ENCODE assay signal across 15 mouse cellular contexts in the genomic region with DNA sequence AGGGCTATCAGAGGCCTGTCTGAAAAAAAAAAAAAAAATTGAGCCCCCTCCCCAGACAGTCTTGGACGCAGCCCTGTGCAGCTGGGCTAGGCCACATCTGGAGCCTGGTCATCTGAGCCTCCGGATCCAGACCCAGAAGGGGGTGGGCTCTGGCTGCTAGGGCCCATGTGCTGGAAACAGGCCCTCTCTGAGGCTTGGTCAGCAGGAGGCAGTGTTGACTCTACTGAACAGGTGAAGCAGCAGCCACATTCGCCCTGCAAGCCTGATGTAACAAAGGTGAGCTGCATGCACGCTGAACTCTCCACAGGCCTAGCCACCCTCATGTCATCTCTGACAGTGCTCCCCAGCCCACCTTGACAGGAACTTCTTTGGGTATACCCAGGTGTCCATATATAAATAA. TPM values are rescaled to one million over a fixed set of nuclear protein-coding genes. Genes with fewer than 3 reads are reported as not detected.
A peak's percentile ranks its signal among the peaks of the same experiment; 100 is the strongest.
DNase-seq lines count a peak whose midpoint lies in the region; ATAC-seq and TF ChIP-seq lines count a peak whose summit lies in the region.
"Had no signal": no experiment of that assay in that cellular context is flagged by ENCODE, and none has a peak within 500 bp of the region (broad histone marks: within the 10 kb centered on the region; RNA-seq: fewer than 3 reads in every experiment).

No protein-coding gene starts in this region.

- ATAC-seq in kidney, postnatal 0 days (replicated peaks; ENCODE audit: low FRiP score, low read depth) = no peak
- no peak for ATAC-seq in kidney, embryonic 16.5 days (ENCODE audit: low FRiP score, low TSS enrichment)
- no peak for ATAC-seq in cerebellum, adult (ENCODE audit: insufficient number of reproducible peaks, low FRiP score, low TSS enrichment)

- 56% methylated on average over 4 of the region's 4 CpGs for WGBS in kidney, postnatal 0 days
- 64% methylated on average over 4 of the region's 4 CpGs for WGBS in kidney, embryonic 16.5 days

- H3K4me3 ChIP-seq in kidney, postnatal 0 days (replicated peaks; ENCODE audit: low read depth, low read length) = no peak overlapping the region
- no peak overlapping the region for H3K4me3 ChIP-seq in kidney, embryonic 16.5 days (ENCODE audit: low read length)
- H3K4me3 ChIP-seq in cortical plate, adult 2 months (ENCODE audit: insufficient read depth, low read length) = no peak overlapping the region
- H3K4me3 ChIP-seq: forebrain, embryonic 12.5 days; hindbrain, embryonic 12.5 days; midbrain, embryonic 10.5 days; neural tube, embryonic 13.5 days; stomach, embryonic 15.5 days had no signal

- no peak for TF ChIP-seq POLR2A in cortical plate, adult 2 months (IDR thresholded peaks at IDR 0.05; ENCODE audit: extremely low read depth, insufficient read depth, low read length)

- H3K4me1 ChIP-seq in kidney, postnatal 0 days (replicated peaks; ENCODE audit: insufficient read depth, low read length) = peaks cover 5% of the 10 kb centered on the region
- H3K4me1 ChIP-seq in kidney, embryonic 16.5 days (ENCODE audit: insufficient read depth, low read length) = peaks cover 11% of the 10 kb centered on the region
- H3K4me1 ChIP-seq in cortical plate, adult 2 months (ENCODE audit: control insufficient read depth, insufficient read depth, low read length) = peaks cover 7% of the 10 kb centered on the region

- no peak overlapping the region for H3K4me2 ChIP-seq in kidney, postnatal 0 days (ENCODE audit: low read length)
- no peak overlapping the region for H3K4me2 ChIP-seq in kidney, embryonic 16.5 days (replicated peaks; ENCODE audit: low read depth, low read length)
- H3K4me2 ChIP-seq: forebrain, embryonic 12.5 days; hindbrain, embryonic 12.5 days; neural tube, embryonic 13.5 days; stomach, embryonic 15.5 days had no signal

- H3K27me3 ChIP-seq in kidney, postnatal 0 days (ENCODE audit: insufficient read depth, low read length) = no peaks in the 10 kb centered on the region
- H3K27me3 ChIP-seq in kidney, embryonic 16.5 days (ENCODE audit: insufficient read depth, low read length) = no peaks in the 10 kb centered on the region
- H3K27me3 ChIP-seq: forebrain, embryonic 12.5 days; hindbrain, embryonic 12.5 days; neural tube, embryonic 13.5 days; stomach, embryonic 15.5 days had no signal

- no peaks in the 10 kb centered on the region for H3K9me3 ChIP-seq in kidney, postnatal 0 days (replicated peaks; ENCODE audit: low read length)
- no peaks in the 10 kb centered on the region for H3K9me3 ChIP-seq in kidney, embryonic 16.5 days (ENCODE audit: low read length)
- H3K9me3 ChIP-seq: forebrain, embryonic 12.5 days; hindbrain, embryonic 12.5 days; midbrain, embryonic 10.5 days; neural tube, embryonic 13.5 days; stomach, embryonic 15.5 days had no signal

- TF ChIP-seq CTCF in kidney, postnatal 0 days (IDR thresholded peaks at IDR 0.05; ENCODE audit: low read depth) = peak; percentile 46; the same call in 1 of the 2 replicates
- TF ChIP-seq CTCF in cortical plate, adult 2 months (IDR thresholded peaks at IDR 0.05; ENCODE audit: extremely low read depth, insufficient read depth, low read length) = 0 out of 2 replicates have a peak, but pooled peaks have one; percentile 18

- H3K27ac ChIP-seq in kidney, postnatal 0 days = no peak overlapping the region
- no peak overlapping the region for H3K27ac ChIP-seq in kidney, embryonic 16.5 days (ENCODE audit: low read length)
- H3K27ac ChIP-seq in cortical plate, adult 2 months (ENCODE audit: insufficient read depth, low read length) = no peak overlapping the region
- H3K27ac ChIP-seq: forebrain, embryonic 12.5 days; hindbrain, embryonic 12.5 days; midbrain, embryonic 10.5 days; neural tube, embryonic 13.5 days; stomach, embryonic 15.5 days had no signal

- H3K36me3 ChIP-seq in kidney, postnatal 0 days (ENCODE audit: insufficient read depth, low read length) = peaks cover 15% of the 10 kb centered on the region; the same call in 1 of the 2 replicates
- H3K36me3 ChIP-seq in kidney, embryonic 16.5 days (ENCODE audit: insufficient read depth, low read length) = peaks cover 16% of the 10 kb centered on the region; the same call in 1 of the 2 replicates

- no peak for DNase-seq in kidney, postnatal 0 days (ENCODE audit: low spot score)
- DNase-seq in thymus, postnatal 14 days = peak; percentile 28
- no peak for DNase-seq in thymus, postnatal 36 days
- DNase-seq in naive thymus-derived CD4-positive, alpha-beta T cell, adult 2 months (ENCODE audit: low read depth) = peak; percentile 18
- no peak for DNase-seq in spleen, postnatal 4 days (ENCODE audit: low spot score in 2 of 2)
- DNase-seq: cerebellum, postnatal 36 days; left cerebral cortex, postnatal 4 days had no signal

- no peak overlapping the region for H3K9ac ChIP-seq in kidney, postnatal 0 days (ENCODE audit: low read depth, low read length)
- no peak overlapping the region for H3K9ac ChIP-seq in kidney, embryonic 16.5 days (replicated peaks; ENCODE audit: low read length)
- H3K9ac ChIP-seq: forebrain, embryonic 12.5 days; hindbrain, embryonic 12.5 days; neural tube, embryonic 13.5 days; stomach, embryonic 15.5 days had no signal

RNA-seq across cellular contexts. Expression of gene Plekhm2, which starts 5.0 kb away (rescaled TPM):
- 6.0 and 6.2 TPM in 2 replicates for polyA plus RNA-seq in kidney, postnatal 0 days (2015; fragmentation: Nextera tagmentation; extraction: Ambion mirVana)
- 6.4 TPM in 2 replicates for polyA plus RNA-seq in kidney, embryonic 16.5 days (2015; fragmentation: Nextera tagmentation; extraction: Ambion mirVana)
- polyA plus RNA-seq in cortical plate, adult 2 months (2012; rRNA removed) = 134 and 138 TPM in 2 replicates

RNA-seq across cellular contexts. Expression of gene Rsc1a1, which starts 25.7 kb away (rescaled TPM):
- not detected in 2 replicates for polyA plus RNA-seq in kidney, postnatal 0 days (2015; fragmentation: Nextera tagmentation; extraction: Ambion mirVana)
- 0.62 TPM in 1 of 2 replicates, not detected in the other for polyA plus RNA-seq in kidney, embryonic 16.5 days (2015; fragmentation: Nextera tagmentation; extraction: Ambion mirVana)
- polyA plus RNA-seq in cortical plate, adult 2 months (2012; rRNA removed) = 7.1 and 7.8 TPM in 2 replicates
- polyA plus RNA-seq: neural tube, embryonic 13.5 days; stomach, embryonic 15.5 days had no signal

RNA-seq across cellular contexts. Expression of gene Slc25a34, which starts 36.1 kb away (rescaled TPM):
- 1.9 and 2.3 TPM in 2 replicates for polyA plus RNA-seq in kidney, postnatal 0 days (2015; fragmentation: Nextera tagmentation; extraction: Ambion mirVana)
- 0.54 and 0.69 TPM in 2 replicates for polyA plus RNA-seq in kidney, embryonic 16.5 days (2015; fragmentation: Nextera tagmentation; extraction: Ambion mirVana)
- polyA plus RNA-seq in cortical plate, adult 2 months (2012; rRNA removed) = 6.5 and 6.7 TPM in 2 replicates
- polyA plus RNA-seq: forebrain, embryonic 12.5 days; hindbrain, embryonic 12.5 days had no signal

RNA-seq across cellular contexts. Expression of gene Tmem82, which starts 41.3 kb away (rescaled TPM):
- polyA plus RNA-seq in kidney, postnatal 0 days (2015; fragmentation: Nextera tagmentation; extraction: Ambion mirVana) = 7.7 and 9.5 TPM in 2 replicates
- polyA plus RNA-seq in kidney, embryonic 16.5 days (2015; fragmentation: Nextera tagmentation; extraction: Ambion mirVana) = 4.3 and 5.4 TPM in 2 replicates
- 0.40 and 0.68 TPM in 2 replicates for polyA plus RNA-seq in cortical plate, adult 2 months (2012; rRNA removed)

RNA-seq across cellular contexts. Expression of gene Fblim1, which starts 53.8 kb away (rescaled TPM):
- polyA plus RNA-seq in kidney, postnatal 0 days (2015; fragmentation: Nextera tagmentation; extraction: Ambion mirVana) = 58.1 and 64.6 TPM in 2 replicates
- polyA plus RNA-seq in kidney, embryonic 16.5 days (2015; fragmentation: Nextera tagmentation; extraction: Ambion mirVana) = 76.4 and 85.2 TPM in 2 replicates
- polyA plus RNA-seq in cortical plate, adult 2 months (2012; rRNA removed) = 1.0 and 1.3 TPM in 2 replicates

Comparison
In these comparisons a context has a peak if more than half of its experiments do, and no peak if none do; other contexts are left out.
1. DNase-seq: peak in thymus, postnatal 14 days (single experiment) and naive thymus-derived CD4-positive, alpha-beta T cell, adult 2 months (single experiment); none in kidney, postnatal 0 days (single experiment), thymus, postnatal 36 days (0 of 2) and spleen, postnatal 4 days (0 of 2).
2. RNA of gene Plekhm2, which starts 5.0 kb away (polyA plus RNA-seq): 134 to 138 TPM in cortical plate, adult 2 months; 6.4 TPM in kidney, embryonic 16.5 days and 6.0 to 6.2 TPM in kidney, postnatal 0 days; every median in the first group is over 10 times any median in the second.